Comparison of ENCODE assay signal across 14 mouse cellular contexts in genomic region chr14:79878285-79879019, GRCm38 (mm10).
DNase-seq lines count a peak whose midpoint lies in the region; ATAC-seq and TF ChIP-seq lines count a peak whose summit lies in the region.
"Had no signal": no experiment of that assay in that cellular context is flagged by ENCODE, and none has a peak within 500 bp of the region (broad histone marks: within the 10 kb centered on the region; RNA-seq: fewer than 3 reads in every experiment).

No protein-coding gene starts in this region.

- no peak overlapping the region for H3K4me3 ChIP-seq in hindbrain, embryonic 11.5 days (ENCODE audit: low read depth, low read length)
- H3K4me3 ChIP-seq in midbrain, embryonic 13.5 days (replicated peaks): no peak overlapping the region

- peaks cover 7% of the 10 kb centered on the region; the same call in 1 of the 2 replicates for H3K4me1 ChIP-seq in hindbrain, embryonic 11.5 days (replicated peaks; ENCODE audit: control insufficient read depth, insufficient read depth, low read length)
- H3K4me1 ChIP-seq in midbrain, embryonic 13.5 days (replicated peaks): peaks cover 45% of the 10 kb centered on the region

- TF ChIP-seq POLR2A in brain, embryonic 14.5 days (IDR thresholded peaks at IDR 0.05; ENCODE audit: borderline replicate concordance, extremely low read depth, insufficient read depth, insufficient read length, poor library complexity, severe bottlenecking): no peak

- H3K36me3 ChIP-seq in hindbrain, embryonic 11.5 days (ENCODE audit: control insufficient read depth, insufficient read depth, low read length): no peaks in the 10 kb centered on the region
- H3K36me3 ChIP-seq in midbrain, embryonic 13.5 days: no peaks in the 10 kb centered on the region

- peak; percentile 24 for DNase-seq in embryo, embryonic 10.5 days (ENCODE audit: low spot score)
- no peak for DNase-seq in embryo, embryonic 11 days
- DNase-seq in brain, embryonic 14.5 days (ENCODE audit: low read depth): peak; percentile 62
- DNase-seq in hindbrain, embryonic 11.5 days (ENCODE audit: low spot score): peak; percentile 41
- DNase-seq in left cerebral cortex, adult 9 months (ENCODE audit: low spot score in 2 of 2): no peak
- no peak for DNase-seq in kidney, adult 9 months
- DNase-seq: adrenal gland, adult 8-10 months; gastrocnemius, postnatal 14 days; kidney, postnatal 14 days; lung, embryonic 14.5 days had no signal

- H3K4me2 ChIP-seq in hindbrain, embryonic 11.5 days (replicated peaks; ENCODE audit: low read depth, low read length): no peak overlapping the region
- H3K4me2 ChIP-seq in midbrain, embryonic 13.5 days (replicated peaks): no peak overlapping the region
- H3K4me2 ChIP-seq: heart, embryonic 11.5 days; lung, embryonic 14.5 days had no signal

- 57% methylated on average over 17 of the region's 17 CpGs for WGBS in hindbrain, embryonic 11.5 days
- WGBS in midbrain, embryonic 13.5 days: 76% methylated on average over 17 of the region's 17 CpGs

- TF ChIP-seq CTCF in brain, embryonic 14.5 days (IDR thresholded peaks at IDR 0.05; ENCODE audit: borderline replicate concordance, extremely low read depth, insufficient read depth, insufficient read length): no peak

- H3K9me3 ChIP-seq in hindbrain, embryonic 11.5 days (ENCODE audit: control insufficient read depth, low read length): no peaks in the 10 kb centered on the region
- no peaks in the 10 kb centered on the region for H3K9me3 ChIP-seq in midbrain, embryonic 13.5 days

- no peak overlapping the region for H3K27ac ChIP-seq in hindbrain, embryonic 11.5 days (ENCODE audit: low read depth, low read length)
- peak overlapping the region; percentile 66; the same call in 1 of the 2 replicates for H3K27ac ChIP-seq in midbrain, embryonic 13.5 days

- ATAC-seq in hindbrain, embryonic 11.5 days (ENCODE audit: low FRiP score): no peak
- ATAC-seq in midbrain, embryonic 13.5 days: no peak
- no peak for ATAC-seq in granulocyte monocyte progenitor cell, adult 5-6 weeks (replicated peaks; ENCODE audit: poor library complexity, severe bottlenecking)
- ATAC-seq: intestine, postnatal 0 days had no signal

- H3K27me3 ChIP-seq in hindbrain, embryonic 11.5 days (ENCODE audit: control insufficient read depth, insufficient read depth, low read length): peaks cover 18% of the 10 kb centered on the region
- H3K27me3 ChIP-seq in midbrain, embryonic 13.5 days: peaks cover 47% of the 10 kb centered on the region

- H3K9ac ChIP-seq in hindbrain, embryonic 11.5 days (ENCODE audit: low read depth, low read length): no peak overlapping the region
- H3K9ac ChIP-seq in midbrain, embryonic 13.5 days (replicated peaks): no peak overlapping the region
- H3K9ac ChIP-seq: lung, embryonic 14.5 days had no signal

Comparison
In these comparisons a context has a peak if more than half of its experiments do, and no peak if none do; other contexts are left out.
1. DNase-seq: peak in embryo, embryonic 10.5 days (single experiment), brain, embryonic 14.5 days (single experiment) and hindbrain, embryonic 11.5 days (single experiment); none in embryo, embryonic 11 days (single experiment), left cerebral cortex, adult 9 months (0 of 2) and kidney, adult 9 months (single experiment).